Mouse (Mus musculus): ENCODE data around the gene Ski.

The Ski gene

GRCm38 (mm10) chr4:155234371-155235310 lies 12.2 kb upstream of the Ski start:
- DNase-seq (ENCODE audit: low spot score) = no peak

GRCm38 (mm10) chr4:155233878-155234277 lies 11.5 kb upstream of the Ski start:
- DNase-seq (ENCODE audit: low spot score) = peak; percentile 82

GRCm38 (mm10) chr4:155228461-155228860 lies 6.1 kb upstream of the Ski start:
- no peak for DNase-seq (ENCODE audit: low spot score)

GRCm38 (mm10) chr4:155227986-155228385 lies 5.6 kb upstream of the Ski start:
- no peak for DNase-seq (ENCODE audit: low spot score)

- DNase-seq (ENCODE audit: low spot score) = no peak
Measured at GRCm38 (mm10) chr4:155225918-155226317, 3.5 kb upstream of the Ski start.

GRCm38 (mm10) chr4:155223594-155224528 lies 1.5 kb upstream of the Ski start:
- DNase-seq (ENCODE audit: low spot score) = no peak

GRCm38 (mm10) chr4:155222841-155223593 lies 625 bp upstream of the Ski start:
- DNase-seq (ENCODE audit: low spot score) = peak; percentile 100

GRCm38 (mm10) chr4:155221599-155222551 lies 517 bp downstream of the Ski start:
- peak; percentile 77 for DNase-seq (ENCODE audit: low spot score)

- no peak for DNase-seq (ENCODE audit: low spot score)
Measured at GRCm38 (mm10) chr4:155221106-155221505, 1.3 kb downstream of the Ski start.

- DNase-seq (ENCODE audit: low spot score) = no peak
Measured at GRCm38 (mm10) chr4:155220213-155221100, 1.9 kb downstream of the Ski start.

- DNase-seq (ENCODE audit: low spot score) = no peak
Measured at GRCm38 (mm10) chr4:155219271-155220212, 2.9 kb downstream of the Ski start.

- no peak for DNase-seq (ENCODE audit: low spot score)
Measured at GRCm38 (mm10) chr4:155218104-155218732, 4.2 kb downstream of the Ski start.

- DNase-seq (ENCODE audit: low spot score) = no peak
Measured at GRCm38 (mm10) chr4:155217241-155218103, 4.9 kb downstream of the Ski start.

GRCm38 (mm10) chr4:155215773-155216630 lies 6.4 kb downstream of the Ski start:
- DNase-seq (ENCODE audit: low spot score) = peak; percentile 31

GRCm38 (mm10) chr4:155215203-155215602 lies 7.2 kb downstream of the Ski start:
- no peak for DNase-seq (ENCODE audit: low spot score)

- no peak for DNase-seq (ENCODE audit: low spot score)
Measured at GRCm38 (mm10) chr4:155214793-155215192, 7.6 kb downstream of the Ski start.

Measured in urinary bladder, postnatal 14 days (tissue).